ENCODE assay signal across 8 mouse cellular contexts in the genomic region with DNA sequence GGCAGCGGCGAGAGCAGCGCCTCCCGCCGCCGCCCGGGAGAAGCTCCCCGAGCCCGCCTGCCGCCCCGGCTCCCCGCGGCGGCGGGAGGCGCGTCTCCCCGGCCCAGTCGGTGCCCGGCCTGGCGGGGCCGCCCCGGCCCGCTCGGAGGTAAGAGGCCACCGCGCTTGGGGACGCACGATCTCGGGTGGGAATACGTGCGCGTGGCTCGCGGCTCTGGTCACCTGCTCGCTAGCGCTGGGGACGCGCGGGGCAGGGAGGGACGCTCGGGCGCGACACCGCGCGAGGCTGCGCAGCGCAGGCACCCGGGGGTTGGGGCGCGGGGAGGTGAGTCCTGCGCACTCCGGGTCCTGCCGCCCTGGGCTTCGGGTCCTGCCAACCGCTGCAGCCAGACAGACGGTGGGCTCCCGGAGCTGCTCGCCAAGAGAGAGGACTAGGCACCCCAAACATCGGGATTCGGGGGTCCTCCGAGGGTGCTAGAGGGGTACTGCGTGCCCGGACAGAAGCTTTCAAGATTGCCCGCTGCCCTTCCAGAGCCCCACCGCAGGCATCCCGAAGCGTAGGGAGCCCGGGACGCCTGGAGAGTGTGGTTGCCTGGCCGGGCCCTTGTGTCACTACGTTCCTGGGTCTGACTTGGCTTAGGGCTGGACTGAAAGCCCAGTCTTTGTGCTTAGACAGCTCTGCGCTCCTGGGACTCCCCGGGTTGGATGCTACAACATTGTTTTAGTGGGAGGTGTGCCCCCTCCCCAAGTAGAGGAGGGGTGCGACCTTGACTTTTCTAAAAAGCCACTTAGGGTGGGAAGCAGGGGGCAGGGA. TPM values are rescaled to one million over a fixed set of nuclear protein-coding genes. Genes with fewer than 3 reads are reported as not detected.
DNase-seq lines count a peak whose midpoint lies in the region; ATAC-seq and TF ChIP-seq lines count a peak whose summit lies in the region.

No protein-coding gene starts in this region.

- H3K36me3 ChIP-seq in heart, adult 2 months (ENCODE audit: control insufficient read depth, insufficient read depth, low read length): no peaks in the 10 kb centered on the region; the same call in none of the 2 replicates
- no peaks in the 10 kb centered on the region for H3K36me3 ChIP-seq in kidney, embryonic 16.5 days (ENCODE audit: insufficient read depth, low read length)
- no peaks in the 10 kb centered on the region for H3K36me3 ChIP-seq in liver, embryonic 16.5 days (ENCODE audit: control insufficient read depth, insufficient read depth)

- intact Hi-C loops in heart, adult 2 months (cut with DNase I): loop anchor here (2.0 to 10.0 kb wide), 4 partner anchors 87 to 341 kb away; partner anchors contain the start of gene Cnot11

- H3K27me3 ChIP-seq in heart, adult 2 months (ENCODE audit: control insufficient read depth, insufficient read depth, low read length): peaks cover 2% of the 10 kb centered on the region; the same call in 1 of the 2 replicates
- H3K27me3 ChIP-seq in kidney, embryonic 16.5 days (ENCODE audit: insufficient read depth, low read length): peaks cover 34% of the 10 kb centered on the region
- peaks cover 38% of the 10 kb centered on the region for H3K27me3 ChIP-seq in liver, embryonic 16.5 days (ENCODE audit: control insufficient read depth, insufficient read depth, low read depth, low read length)

- no peak for TF ChIP-seq EP300 in heart, adult 2 months (IDR thresholded peaks at IDR 0.05; ENCODE audit: insufficient read depth, low read depth, low read length)

- TF ChIP-seq CTCF in heart, adult 2 months (IDR thresholded peaks at IDR 0.05): no peak

- peak overlapping the region; percentile 63 for H3K27ac ChIP-seq in heart, adult 2 months
- no peak overlapping the region for H3K27ac ChIP-seq in kidney, embryonic 16.5 days (ENCODE audit: low read length)
- no peak overlapping the region for H3K27ac ChIP-seq in liver, embryonic 16.5 days (ENCODE audit: low read length)

- H3K4me3 ChIP-seq in heart, adult 2 months: peak overlapping the region; percentile 78
- peak overlapping the region; percentile 73 for H3K4me3 ChIP-seq in kidney, embryonic 16.5 days (ENCODE audit: low read length)
- H3K4me3 ChIP-seq in liver, embryonic 16.5 days (ENCODE audit: low read depth, low read length): peak overlapping the region; percentile 58

- no peaks in the 10 kb centered on the region for H3K79me2 ChIP-seq in heart, adult 2 months (replicated peaks; ENCODE audit: control insufficient read depth, insufficient read depth, low read length)

- WGBS in heart, adult 2 months: 1% methylated on average over 72 of the region's 76 CpGs
- under 1% methylated on average over 71 of the region's 76 CpGs for WGBS in kidney, embryonic 16.5 days
- WGBS in liver, embryonic 16.5 days (ENCODE audit: insufficient replicate concordance): 1% methylated on average over 70 of the region's 76 CpGs

- no peak for TF ChIP-seq POLR2A in heart, adult 2 months (IDR thresholded peaks at IDR 0.05; ENCODE audit: insufficient read depth, low read depth, low read length)

- H3K9me3 ChIP-seq in kidney, embryonic 16.5 days (ENCODE audit: low read length): no peaks in the 10 kb centered on the region
- H3K9me3 ChIP-seq in liver, embryonic 16.5 days (replicated peaks; ENCODE audit: control insufficient read depth, low read length): no peaks in the 10 kb centered on the region

- peak overlapping the region; percentile 91 for H3K9ac ChIP-seq in heart, adult 2 months (ENCODE audit: low read depth, low read length)
- peak overlapping the region; percentile 69 for H3K9ac ChIP-seq in kidney, embryonic 16.5 days (replicated peaks; ENCODE audit: low read length)
- H3K9ac ChIP-seq in liver, embryonic 16.5 days (ENCODE audit: low read depth, low read length): peak overlapping the region; percentile 57

- ATAC-seq in kidney, embryonic 16.5 days (ENCODE audit: low FRiP score, low TSS enrichment): peak; percentile 77
- peak; percentile 37; the same call in 1 of the 2 replicates for ATAC-seq in liver, embryonic 16.5 days (ENCODE audit: low read depth)
- no peak for ATAC-seq in megakaryocyte progenitor cell, adult 5-6 weeks (replicated peaks; ENCODE audit: poor library complexity)

- peaks cover 4% of the 10 kb centered on the region for H3K4me1 ChIP-seq in heart, adult 2 months (ENCODE audit: control insufficient read depth, insufficient read depth, low read length)
- peaks cover 26% of the 10 kb centered on the region; the same call in 1 of the 2 replicates for H3K4me1 ChIP-seq in kidney, embryonic 16.5 days (ENCODE audit: insufficient read depth, low read length)
- H3K4me1 ChIP-seq in liver, embryonic 16.5 days (ENCODE audit: control insufficient read depth, low read depth, low read length): no peaks in the 10 kb centered on the region

- peak overlapping the region; percentile 100 for H3K4me2 ChIP-seq in kidney, embryonic 16.5 days (replicated peaks; ENCODE audit: low read depth, low read length)
- peak overlapping the region; percentile 68 for H3K4me2 ChIP-seq in liver, embryonic 16.5 days (ENCODE audit: low read depth, low read length)

- peak; percentile 29 for DNase-seq in ovary, postnatal 10 days (ENCODE audit: low spot score)
- no peak for DNase-seq in ovary, adult 18-20 months (ENCODE audit: low spot score)
- peak; percentile 76 to 77 for DNase-seq in cerebellum, postnatal 14 days
- peak; percentile 71 to 72 for DNase-seq in heart, adult 2 months
- peak; percentile 74 for DNase-seq in retina, postnatal 1 day

RNA-seq across cellular contexts. Expression of gene Npas2, which starts 0.5 kb away (rescaled TPM):
- 1 to 10 TPM; 1.8 to 10.0 TPM for total RNA-seq in heart, adult 2 months (2021)
- 3.7 and 4.1 TPM in 2 replicates for polyA plus RNA-seq in heart, adult 2 months (2012; rRNA removed)
- 0.69 and 1.3 TPM in 2 replicates for polyA plus RNA-seq in kidney, embryonic 16.5 days (2015; fragmentation: Nextera tagmentation; extraction: Ambion mirVana)
- polyA plus RNA-seq in liver, embryonic 16.5 days (2015; fragmentation: Nextera tagmentation; extraction: Ambion mirVana): 0.42 TPM in 2 replicates
- total RNA-seq in megakaryocyte progenitor cell, adult 5-6 weeks (2015): 0.07 TPM in 1 of 2 replicates, not detected in the other
- total RNA-seq in megakaryocyte progenitor cell, adult 5-6 weeks (2017): not detected in 2 replicates
